Mouse (Mus musculus) CD4-positive, CD25-positive, alpha-beta regulatory T cell, adult 4 months (primary cell): ENCODE data around the gene Dvl2. TPM values are rescaled to one million over a fixed set of nuclear protein-coding genes. Genes with fewer than 3 reads are reported as not detected.

ENCODE experiments used
- ATAC-seq: one replicate; pipeline ENCODE4 v1.8.0; 2017
- polyA plus RNA-seq, 2 experiments: library from polyadenylated mRNA; unstranded; fragments of 100-300 nt; shearing (Covaris generic); gene quantifications; one replicate each; pipeline ENCODE4 v1.2.1; 2017

The Dvl2 gene
- polyA plus RNA-seq, 2 experiments from 2014 or later: 4.0 to 4.6 TPM

DNA sequence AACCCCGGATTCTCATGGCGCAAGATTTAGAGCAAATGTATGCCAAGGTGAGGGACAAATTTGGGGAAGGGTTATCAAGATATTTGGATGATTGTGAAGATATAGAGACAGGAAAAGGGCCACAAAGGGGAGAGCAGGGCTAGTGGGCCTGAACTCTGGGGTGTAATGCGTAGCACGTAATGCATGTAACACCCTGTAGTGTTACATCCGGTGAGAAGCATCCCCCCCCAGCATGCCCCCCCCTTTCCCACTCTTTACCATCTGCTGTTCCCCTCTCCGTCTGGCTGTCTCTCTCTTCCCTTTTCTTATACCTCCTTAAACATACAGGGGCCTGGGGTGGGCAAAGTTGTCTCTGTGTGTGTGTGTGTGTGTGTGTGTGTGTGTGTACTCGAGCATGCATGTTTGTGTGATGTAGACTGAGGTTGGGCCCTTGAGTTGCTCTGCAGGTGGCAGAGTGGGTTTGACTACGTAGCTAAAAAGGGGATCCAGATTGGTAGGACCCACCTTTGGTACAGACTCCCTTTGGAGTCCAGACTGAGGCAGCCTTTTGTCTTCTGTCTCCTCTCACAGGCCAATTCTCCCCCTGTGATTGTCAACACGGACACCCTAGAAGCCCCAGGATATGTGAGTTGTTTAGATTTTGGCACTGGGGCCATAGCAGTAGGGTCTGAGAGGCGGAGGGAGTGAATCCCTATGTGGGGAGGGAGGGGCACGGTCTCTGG lies 29.6 kb downstream of the Dvl2 start:
- ATAC-seq: peak; percentile 36

DNA sequence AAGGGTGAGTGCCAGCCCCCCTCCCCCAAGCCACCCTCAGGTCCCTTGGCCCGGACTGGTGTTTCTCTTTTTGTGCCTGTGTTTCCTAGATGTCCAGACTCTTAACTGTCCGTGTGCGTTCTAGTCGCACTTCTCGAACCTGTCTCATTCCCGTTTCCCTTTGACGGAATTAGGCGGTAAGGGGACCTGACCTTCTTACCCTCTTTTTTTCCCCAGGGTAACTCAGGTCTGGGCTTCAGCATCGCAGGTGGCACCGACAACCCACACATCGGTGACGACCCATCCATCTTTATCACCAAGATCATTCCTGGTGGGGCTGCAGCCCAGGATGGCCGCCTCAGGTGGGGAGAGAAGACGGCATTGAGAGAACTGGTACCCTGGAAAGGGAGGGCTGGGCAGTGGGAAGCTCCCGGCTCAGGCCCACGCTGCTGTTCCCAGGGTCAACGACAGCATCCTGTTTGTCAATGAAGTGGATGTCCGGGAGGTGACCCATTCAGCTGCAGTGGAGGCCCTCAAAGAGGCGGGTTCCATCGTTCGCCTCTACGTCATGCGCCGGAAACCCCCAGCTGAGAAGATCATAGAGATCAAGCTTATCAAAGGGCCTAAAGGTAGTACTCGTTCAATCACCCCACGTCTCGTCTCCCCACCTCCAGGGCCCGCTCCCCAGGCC lies 30.4 kb downstream of the Dvl2 start:
- ATAC-seq: no peak

DNA sequence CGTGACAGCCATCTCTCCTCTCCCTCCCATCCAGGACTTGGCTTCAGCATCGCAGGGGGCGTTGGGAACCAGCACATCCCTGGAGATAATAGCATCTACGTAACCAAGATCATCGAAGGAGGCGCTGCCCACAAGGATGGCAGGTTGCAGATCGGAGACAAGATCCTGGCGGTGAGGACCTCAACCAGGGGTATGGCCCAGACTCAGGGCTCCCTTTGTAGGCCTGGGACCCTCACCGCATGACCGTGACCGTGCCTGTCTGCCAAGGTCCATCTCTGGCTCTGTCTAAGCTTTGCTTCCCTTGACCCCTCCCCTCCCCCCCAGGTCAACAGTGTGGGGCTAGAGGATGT lies 30.9 kb downstream of the Dvl2 start:
- ATAC-seq: no peak

DNA sequence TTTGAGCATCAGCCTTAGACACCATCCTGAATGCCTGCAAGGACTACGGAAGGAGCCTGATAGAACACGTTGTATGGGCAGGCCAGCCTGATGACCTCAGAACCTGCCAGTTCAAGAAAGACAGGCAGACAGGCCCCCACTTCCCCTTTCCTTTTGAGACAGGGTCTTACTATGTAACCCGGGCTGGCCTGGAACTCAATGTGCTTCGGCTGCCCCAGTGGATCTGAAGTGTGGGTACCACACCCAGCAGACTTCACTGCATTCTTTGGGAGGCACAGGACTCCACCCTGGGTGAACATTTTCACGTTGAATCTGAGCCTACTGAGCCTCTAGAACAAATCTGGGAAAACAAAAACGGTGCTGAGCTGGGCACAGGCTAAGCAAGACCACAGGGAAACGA lies 37.8 kb downstream of the Dvl2 start:
- no peak for ATAC-seq

DNA sequence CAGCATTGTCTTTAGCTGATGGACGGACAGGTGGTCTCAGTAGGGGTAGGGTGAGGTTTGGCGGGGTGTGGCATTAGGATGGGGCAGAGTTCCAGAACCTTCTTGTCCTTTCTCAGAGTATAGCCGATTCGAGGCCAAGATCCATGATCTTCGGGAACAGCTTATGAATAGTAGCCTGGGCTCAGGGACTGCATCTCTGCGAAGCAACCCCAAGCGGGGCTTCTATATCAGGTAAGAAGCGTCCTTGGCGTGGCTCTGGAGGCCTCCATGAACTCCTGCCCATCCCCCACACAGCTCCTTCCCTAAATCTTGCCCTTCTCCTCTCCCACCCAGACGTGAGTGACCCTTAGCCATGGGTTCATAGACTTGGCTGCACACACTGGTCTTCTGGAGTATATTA lies 39.2 kb downstream of the Dvl2 start:
- no peak for ATAC-seq

DNA sequence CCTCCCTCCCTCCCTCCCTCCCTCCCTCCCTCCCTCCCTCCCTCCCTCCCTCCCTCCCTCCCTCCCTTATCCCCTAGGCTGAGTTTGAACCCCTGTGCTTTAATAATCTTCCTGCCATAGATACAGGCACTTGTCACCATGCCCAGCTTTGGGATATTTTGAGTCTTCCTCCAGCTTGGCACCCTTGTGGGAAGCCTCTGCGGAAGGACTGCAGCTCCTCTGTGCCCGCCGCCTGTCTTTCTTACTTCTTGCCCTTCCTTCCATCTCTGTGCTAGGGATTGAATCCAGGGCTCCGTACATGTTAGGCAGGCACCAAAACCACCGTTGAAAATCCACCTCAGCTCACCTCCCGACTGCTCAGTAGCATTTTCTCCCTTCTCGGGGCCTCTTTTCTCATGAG lies 39.8 kb downstream of the Dvl2 start:
- no peak for ATAC-seq

DNA sequence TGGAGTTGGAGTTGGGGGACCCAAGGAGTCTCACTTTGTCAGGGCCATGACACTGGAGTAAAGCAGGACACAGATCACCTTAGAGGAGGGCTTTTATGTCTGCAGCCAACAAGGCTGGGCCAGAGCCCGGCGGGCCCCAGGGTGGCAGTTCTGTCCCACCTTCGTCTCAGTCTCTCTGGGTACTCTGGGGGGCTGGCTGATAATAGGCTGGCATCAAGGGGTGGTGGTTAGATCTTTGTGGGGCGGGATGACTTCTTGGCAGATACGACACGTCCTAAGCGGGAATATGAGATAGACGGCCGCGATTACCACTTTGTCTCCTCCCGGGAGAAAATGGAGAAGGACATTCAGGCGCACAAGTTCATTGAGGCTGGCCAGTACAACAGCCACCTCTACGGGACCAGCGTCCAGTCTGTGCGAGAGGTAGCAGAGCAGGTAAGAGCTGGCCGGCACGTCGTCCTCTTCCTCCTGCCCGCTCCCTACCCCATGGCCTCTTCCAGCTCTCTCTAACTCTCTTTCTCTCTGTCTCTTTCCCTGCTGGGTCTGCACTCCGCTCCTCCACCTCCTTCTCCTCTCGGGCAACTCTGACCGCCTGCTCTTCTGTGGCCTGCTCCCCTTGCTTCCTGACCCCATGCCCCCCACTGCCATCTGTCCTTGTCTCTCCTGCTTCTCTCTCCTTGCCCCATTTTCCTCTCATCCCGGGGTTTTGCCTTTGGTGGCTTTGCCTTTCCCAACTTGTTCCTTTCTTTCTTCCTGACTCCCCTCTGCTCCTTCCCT lies 42.1 kb downstream of the Dvl2 start:
- no peak for ATAC-seq

DNA sequence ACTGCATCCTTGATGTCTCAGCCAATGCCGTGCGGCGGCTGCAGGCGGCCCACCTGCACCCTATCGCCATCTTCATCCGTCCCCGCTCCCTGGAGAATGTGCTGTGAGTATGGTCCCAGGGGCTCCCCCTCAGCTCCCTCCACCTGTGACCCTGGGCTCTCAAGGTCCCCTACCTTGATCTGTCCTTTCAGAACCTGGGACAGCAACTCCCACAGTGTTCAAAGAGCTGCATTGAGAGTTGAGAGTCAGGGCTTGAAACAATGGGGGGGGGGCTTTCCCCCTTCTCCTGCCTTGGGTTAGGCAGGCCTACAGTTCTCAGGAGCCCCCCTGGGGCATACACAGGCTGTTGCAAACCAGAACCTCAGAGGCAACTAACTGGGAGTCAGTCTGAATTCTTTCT lies 43.3 kb downstream of the Dvl2 start:
- ATAC-seq: no peak

DNA sequence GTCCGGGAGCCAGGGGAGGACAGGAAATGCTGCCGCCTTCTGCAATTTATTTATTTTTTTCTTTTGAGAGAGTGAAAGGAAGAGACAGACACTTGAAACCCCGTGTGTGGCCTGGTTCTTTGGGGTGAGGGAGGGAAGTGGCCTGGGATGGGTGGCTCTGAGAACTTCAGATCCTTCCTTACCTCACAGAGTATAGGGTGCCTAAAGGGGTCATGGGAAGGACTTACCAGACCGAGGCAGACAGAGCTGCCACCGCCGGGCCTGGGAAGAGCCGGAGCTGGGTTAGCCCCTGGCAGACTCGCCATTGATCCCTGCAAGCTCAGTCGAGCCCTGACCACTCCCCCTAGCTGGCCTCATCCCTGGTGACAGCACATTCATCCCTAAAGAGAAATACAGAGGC lies 45.0 kb downstream of the Dvl2 start:
- no peak for ATAC-seq

DNA sequence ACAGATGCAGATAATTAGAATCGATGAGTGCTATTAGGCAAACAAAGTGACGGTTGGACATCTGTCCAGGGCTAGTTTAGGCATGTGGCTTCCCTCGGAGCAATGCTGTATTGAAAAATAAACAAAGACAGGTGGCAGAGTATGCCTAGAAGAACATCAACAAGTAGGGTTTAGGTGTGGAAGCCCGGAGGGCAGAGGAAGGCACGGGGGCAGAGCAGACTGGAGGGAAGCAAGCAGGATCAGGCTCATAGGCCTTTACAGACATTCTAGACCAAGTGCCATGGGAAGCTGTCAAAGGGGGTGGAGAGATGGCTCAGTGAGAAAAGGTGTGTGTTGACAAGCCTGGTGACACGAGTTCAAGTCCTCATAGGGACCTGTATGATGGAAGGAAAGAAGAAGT lies 49.0 kb downstream of the Dvl2 start:
- no peak for ATAC-seq

DNA sequence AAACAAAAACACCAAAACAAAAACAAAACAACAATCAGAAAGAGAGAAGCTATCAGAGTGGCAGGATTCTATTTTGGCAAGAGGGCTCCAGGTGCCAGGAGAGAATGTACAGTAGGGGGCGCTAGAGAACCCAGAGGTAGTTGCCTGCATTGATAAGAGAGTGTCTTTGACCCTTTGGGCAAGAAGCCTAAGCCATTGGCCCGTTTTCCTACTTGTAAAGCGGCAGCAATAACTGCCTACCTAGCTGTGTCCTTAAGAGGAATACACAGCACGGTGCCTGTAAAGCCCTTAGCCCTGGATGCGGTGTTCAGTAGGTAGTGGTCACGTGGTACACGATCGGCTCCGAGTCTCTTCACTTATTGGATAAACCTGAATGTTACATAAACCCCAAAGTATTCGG lies 49.4 kb downstream of the Dvl2 start:
- no peak for ATAC-seq

DNA sequence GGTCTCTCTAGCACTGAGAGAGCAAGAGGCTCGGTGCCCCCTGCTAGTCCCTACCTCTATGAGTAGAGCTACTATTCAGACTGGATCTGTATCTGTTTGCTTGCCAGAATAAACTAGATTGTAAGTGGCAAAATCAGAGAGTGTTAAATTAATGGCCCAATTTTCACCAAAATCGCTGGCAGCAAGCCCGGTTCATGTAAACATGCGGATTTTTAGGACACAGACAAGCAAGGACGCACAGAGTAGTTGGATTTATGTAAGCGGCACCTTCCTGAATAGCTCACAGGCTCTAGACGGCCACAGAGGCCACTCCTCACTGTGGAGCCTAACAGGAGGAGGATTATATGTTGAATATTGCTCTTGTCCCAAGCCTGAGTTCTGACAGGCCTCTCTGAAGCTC lies 52.8 kb downstream of the Dvl2 start:
- ATAC-seq: no peak

DNA sequence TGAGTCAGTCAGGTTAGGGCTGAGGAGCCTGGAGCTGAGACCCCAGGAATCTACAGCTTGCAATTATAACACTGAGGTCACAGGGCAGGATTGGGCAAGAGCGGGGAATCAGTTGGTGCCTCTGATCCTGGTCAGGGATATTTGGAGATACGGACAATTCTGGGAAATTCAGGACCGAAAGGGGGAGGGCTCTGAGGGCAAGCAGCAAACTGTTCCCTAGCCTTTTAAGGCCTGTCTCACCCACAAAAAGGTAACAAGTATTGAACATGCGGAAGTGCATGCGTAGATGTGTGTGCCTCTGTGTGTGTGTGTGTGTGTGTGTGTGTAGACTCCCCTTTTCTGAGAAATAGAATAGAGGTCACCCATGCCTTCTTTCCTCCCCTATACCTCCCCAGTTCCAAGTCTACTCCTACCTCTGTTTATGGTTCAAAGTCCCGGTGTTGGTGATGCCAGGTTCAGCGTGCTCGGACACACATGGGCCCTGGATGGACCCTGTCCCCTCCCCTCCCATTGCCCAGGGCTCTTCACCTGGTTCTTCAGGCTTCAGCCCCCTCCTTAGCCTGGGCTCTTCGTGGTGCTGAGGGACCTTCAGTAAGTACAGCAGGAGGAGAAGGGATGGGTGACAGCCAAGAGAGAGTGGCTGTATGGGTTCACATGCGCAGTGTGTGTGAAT lies 53.6 kb downstream of the Dvl2 start, which contains the start of gene Asgr1:
Asgr1 (plus strand) TSS at position 188 of the 673 bp plus-strand sequence.
- ATAC-seq: no peak

DNA sequence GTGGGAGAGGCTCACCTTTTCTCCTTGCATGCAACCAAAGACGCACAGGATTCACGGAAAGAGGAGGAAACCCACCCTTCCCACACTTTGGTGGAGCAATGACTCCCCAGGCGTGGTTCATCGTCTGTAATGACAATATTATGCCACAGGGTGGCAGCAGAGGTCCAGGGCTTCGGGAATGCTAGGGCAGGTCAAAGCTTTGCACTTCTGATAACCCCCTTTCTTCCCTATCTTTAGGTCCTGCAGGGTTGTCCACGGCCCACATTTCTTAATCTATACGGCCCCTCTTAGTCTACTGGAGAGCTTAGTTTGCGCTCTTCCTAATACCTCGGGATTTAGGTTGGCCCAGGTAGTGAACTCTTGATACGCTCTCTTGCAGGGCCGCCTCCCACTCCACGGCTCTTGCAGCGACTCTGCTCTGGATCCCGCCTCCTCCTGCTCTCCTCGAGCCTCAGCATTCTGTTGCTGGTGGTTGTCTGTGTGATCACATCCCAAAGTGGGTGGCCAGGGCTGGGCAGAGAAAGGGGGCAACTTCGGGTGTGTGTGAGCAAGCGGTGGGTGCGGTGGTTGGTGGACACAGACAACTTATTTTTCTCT lies 55.3 kb downstream of the Dvl2 start:
- peak; percentile 49 for ATAC-seq

DNA sequence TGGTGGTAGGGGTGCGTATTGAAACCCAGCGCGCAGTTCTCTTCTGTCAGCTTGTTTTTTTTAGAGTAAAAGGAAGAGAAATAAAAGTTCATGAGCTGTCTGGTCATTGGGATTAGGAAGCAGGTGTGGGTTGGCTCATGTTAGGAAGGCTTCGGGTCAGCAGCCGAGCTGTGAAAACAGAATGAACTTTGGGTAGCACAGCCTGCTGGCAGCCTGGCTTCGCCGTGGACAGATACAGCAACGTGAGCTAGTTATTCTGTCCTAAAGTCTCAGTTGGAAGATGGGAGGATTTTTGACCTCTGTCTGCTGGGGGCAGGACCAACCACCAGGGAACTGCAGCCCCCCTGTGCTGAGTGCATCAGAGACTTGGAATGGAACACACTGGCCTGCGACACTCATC lies 57.4 kb downstream of the Dvl2 start:
- ATAC-seq: no peak

DNA sequence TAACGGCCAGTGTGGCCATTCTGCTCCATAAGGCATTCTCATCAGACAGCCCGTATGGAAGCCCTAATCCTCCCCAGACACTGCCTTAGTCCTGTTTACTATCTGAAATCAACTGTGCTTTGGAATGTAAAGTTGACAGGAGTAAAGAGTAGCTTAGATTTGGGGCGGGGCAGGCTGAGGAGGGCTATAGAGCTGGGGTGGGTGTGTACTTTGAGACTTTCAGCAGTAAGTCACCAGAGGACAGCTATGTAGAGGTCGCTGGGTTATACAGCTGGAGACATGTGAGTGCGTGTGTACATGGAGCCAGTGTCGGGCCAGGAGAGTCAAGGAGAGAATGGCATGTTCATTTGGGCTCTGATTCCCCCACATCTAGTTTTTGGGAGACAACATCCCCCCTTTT lies 59.5 kb downstream of the Dvl2 start:
- ATAC-seq: no peak

Other genes starting within 250 kb of the Dvl2 start
- 10 to 100 TPM; 25.6 to 36.0 TPM for gene Polr2a, start 242.0 kb upstream of the Dvl2 start, polyA plus RNA-seq
- not detected for gene Slc35g3, start 238.6 kb upstream of the Dvl2 start, polyA plus RNA-seq
- 10 to 100 TPM; 11.2 to 11.8 TPM for gene Zbtb4, start 234.7 kb upstream of the Dvl2 start, polyA plus RNA-seq
- 1 to 10 TPM; 2.9 to 4.5 TPM for gene Chrnb1, start 204.7 kb upstream of the Dvl2 start, polyA plus RNA-seq
- not detected for gene Fgf11, start 198.7 kb upstream of the Dvl2 start, polyA plus RNA-seq
- gene Tmem102, start 195.0 kb upstream of the Dvl2 start, polyA plus RNA-seq: not detected
- not detected for gene Gm39566, start 185.3 kb upstream of the Dvl2 start, polyA plus RNA-seq
- not detected for gene Spem2, start 182.1 kb upstream of the Dvl2 start, polyA plus RNA-seq
- gene Spem1, start 178.4 kb upstream of the Dvl2 start, polyA plus RNA-seq: under 1 TPM in 1 of 2 experiments, not detected in 1; 0.42 TPM
- 1 to 10 TPM; 1.1 to 1.2 TPM for gene Nlgn2, start 162.8 kb upstream of the Dvl2 start, polyA plus RNA-seq
- gene Tmem256, start 162.1 kb upstream of the Dvl2 start, polyA plus RNA-seq: 100 to 1,000 TPM in 1 of 2 experiments, 10 to 100 TPM in 1; 93.2 to 114 TPM
- 10 to 100 TPM; 22.4 to 33.5 TPM for gene Plscr3, start 154.2 kb upstream of the Dvl2 start, polyA plus RNA-seq
- gene Tnk1, start 141.9 kb upstream of the Dvl2 start, polyA plus RNA-seq: not detected
- not detected for gene Tmem95, start 122.6 kb upstream of the Dvl2 start, polyA plus RNA-seq
- 1 to 10 TPM in 1 of 2 experiments, not detected in 1; 1.1 TPM for gene Kctd11, start 119.2 kb upstream of the Dvl2 start, polyA plus RNA-seq
- gene Acap1, start 105.1 kb upstream of the Dvl2 start, polyA plus RNA-seq: 100 to 1,000 TPM; 256 to 383 TPM
- 1 to 10 TPM; 1.6 to 2.0 TPM for gene 2810408A11Rik, start 99.6 kb upstream of the Dvl2 start, polyA plus RNA-seq
- gene Neurl4, start 99.5 kb upstream of the Dvl2 start, polyA plus RNA-seq: 1 to 10 TPM; 8.3 to 9.1 TPM
- 100 to 1,000 TPM; 120 to 134 TPM for gene Gps2, start 86.7 kb upstream of the Dvl2 start, polyA plus RNA-seq
- gene Eif5a, start 78.6 kb upstream of the Dvl2 start, polyA plus RNA-seq: 1,000 to 10,000 TPM; 1,067 to 1,377 TPM
- gene Ybx2, start 64.8 kb upstream of the Dvl2 start, polyA plus RNA-seq: not detected
- gene Slc2a4, start 52.4 kb upstream of the Dvl2 start, polyA plus RNA-seq: not detected
- gene Cldn7, start 35.8 kb upstream of the Dvl2 start, polyA plus RNA-seq: not detected
- gene Ctdnep1, start 19.4 kb upstream of the Dvl2 start, polyA plus RNA-seq: 10 to 100 TPM; 21.1 to 25.4 TPM
- 10 to 100 TPM; 69.7 to 79.3 TPM for gene Elp5, start 18.1 kb upstream of the Dvl2 start, polyA plus RNA-seq
- gene Gabarap, start 9.5 kb upstream of the Dvl2 start, polyA plus RNA-seq: 100 to 1,000 TPM; 282 to 355 TPM
- 10 to 100 TPM; 41.3 to 43.5 TPM for gene Phf23, start 4.8 kb upstream of the Dvl2 start, polyA plus RNA-seq
- 100 to 1,000 TPM; 124 to 181 TPM for gene Acadvl, start 14.8 kb downstream of the Dvl2 start, polyA plus RNA-seq
- 10 to 100 TPM in 1 of 2 experiments, 1 to 10 TPM in 1; 9.4 to 17.1 TPM for gene Dlg4, start 16.3 kb downstream of the Dvl2 start, polyA plus RNA-seq
- gene Asgr1, start 53.5 kb downstream of the Dvl2 start, polyA plus RNA-seq: not detected
- gene Asgr2, start 92.0 kb downstream of the Dvl2 start, polyA plus RNA-seq: not detected
- gene Mgl2, start 129.7 kb downstream of the Dvl2 start, polyA plus RNA-seq: not detected
- not detected for gene Clec10a, start 155.6 kb downstream of the Dvl2 start, polyA plus RNA-seq
- gene Slc16a11, start 212.2 kb downstream of the Dvl2 start, polyA plus RNA-seq: not detected
- gene Slc16a13, start 220.5 kb downstream of the Dvl2 start, polyA plus RNA-seq: 1 to 10 TPM; 2.7 to 3.9 TPM
- gene Bcl6b, start 229.2 kb downstream of the Dvl2 start, polyA plus RNA-seq: under 1 TPM; 0.31 to 0.56 TPM
- gene 0610010K14Rik, start 237.3 kb downstream of the Dvl2 start, polyA plus RNA-seq: 100 to 1,000 TPM; 123 to 141 TPM
- gene Gm21988, start 239.2 kb downstream of the Dvl2 start, polyA plus RNA-seq: 1 to 10 TPM; 3.3 to 5.3 TPM
- 100 to 1,000 TPM; 218 TPM for gene Rnasek, start 239.2 kb downstream of the Dvl2 start, polyA plus RNA-seq